Mouse (Mus musculus) liver, embryonic 14.5 days (tissue): ENCODE measurements around the gene Nol3. TPM values are rescaled to one million over a fixed set of nuclear protein-coding genes. Genes with fewer than 3 reads are reported as not detected.

Source experiments
- ATAC-seq: fragments of 200-750 bp; cut with Nextera tagmentation; 2 replicates; pipeline ENCODE4 v1.8.0; 2017; ENCODE audit warnings: moderate number of reproducible peaks, mild to moderate bottlenecking, moderate library complexity; ENCODE audit not compliant: insufficient read depth
- DNase-seq, 3 experiments: peaks; one replicate each; pipeline ENCODE4 v3.0.0-alpha.2; 2012 to 2013; ENCODE audit warnings: low read depth in 3 of 3, low spot score in 3 of 3
- H3K27ac ChIP-seq: fragments of 300-500 bp; sonication (generic); 2 replicates; pipeline ENCODE4 v1.5.1; 2014; ENCODE audit warnings: moderate library complexity, mild to moderate bottlenecking, control low read depth, inconsistent platforms
- H3K27me3 ChIP-seq: fragments of 300-500 bp; sonication (generic); 2 replicates; pipeline ENCODE4 v1.6.1; 2014; ENCODE audit warnings: mild to moderate bottlenecking, low read length, moderate library complexity; ENCODE audit not compliant: control insufficient read depth, insufficient read depth
- H3K36me3 ChIP-seq: fragments of 300-500 bp; sonication (generic); replicated peaks from 2 replicates; pipeline ENCODE4 v1.6.1; 2014; ENCODE audit warnings: low read depth; ENCODE audit not compliant: control insufficient read depth, insufficient read depth
- H3K4me1 ChIP-seq, 2 experiments: fragments of 200-500 bp in 1 of 2; fragments of 300-500 bp in 1 of 2; sonication (generic) in 1 of 2; replicated peaks; 2 replicates each; pipeline ENCODE4 v1.6.1; 2012 to 2014; ENCODE audit warnings: antibody characterized with exemption in 1 of 2, inconsistent platforms in 1 of 2, low read length in 1 of 2; ENCODE audit not compliant: control insufficient read depth in 2 of 2, insufficient read depth in 2 of 2
- H3K4me2 ChIP-seq: fragments of 300-500 bp; sonication (generic); 2 replicates; pipeline ENCODE4 v1.6.1; 2014; ENCODE audit warnings: low read depth, mild to moderate bottlenecking, control low read depth, moderate library complexity
- H3K4me3 ChIP-seq, 2 experiments: fragments of 200-500 bp in 1 of 2; fragments of 300-500 bp in 1 of 2; sonication (generic) in 1 of 2; 2 replicates each; pipeline ENCODE4 v1.5.1; 2012 to 2014; ENCODE audit warnings: low read depth in 2 of 2, low read length in 2 of 2, mild to moderate bottlenecking in 2 of 2, control low read depth in 1 of 2, inconsistent platforms in 1 of 2, moderate library complexity in 1 of 2; ENCODE audit not compliant: insufficient read depth in 1 of 2
- H3K9ac ChIP-seq: fragments of 300-500 bp; sonication (generic); replicated peaks from 2 replicates; pipeline ENCODE4 v1.6.1; 2014; ENCODE audit warnings: mild to moderate bottlenecking, control low read depth, moderate library complexity
- H3K9me3 ChIP-seq: fragments of 300-500 bp; sonication (generic); 2 replicates; pipeline ENCODE4 v1.6.1; 2016; ENCODE audit warnings: low read length, mixed read lengths; ENCODE audit not compliant: control insufficient read depth
- CTCF ChIP-seq: IDR thresholded peaks from 2 replicates; pipeline ENCODE4 v1.5.1; 2016; ENCODE audit warnings: antibody characterized with exemption, low read depth, control low read depth
- EP300 ChIP-seq: IDR thresholded peaks from 2 replicates; pipeline ENCODE4 v1.6.1; 2016; ENCODE audit warnings: antibody characterized with exemption, low read depth
- WGBS: fragments of 180-500 bp; shearing (Covaris S2); extraction: QIAGEN DNeasy Blood & Tissue Kit; methylation state at CpG from one replicate; pipeline ENCODE4 v1.1.7; 2014; ENCODE audit not compliant: insufficient replicate concordance; 5-methylcytosine and 5-hydroxymethylcytosine counted together
- polyA plus RNA-seq, 2 experiments: library from polyadenylated mRNA; depleted of rRNA in 1 of 2; stranded (reverse) in 1 of 2; unstranded in 1 of 2; fragments of >200 nt; fragmentation: Nextera tagmentation in 1 of 2; extraction: Ambion mirVana in 1 of 2; gene quantifications; 2 replicates each; pipeline versions ENCODE4 v1.2.1 to v1.2.3; 2012 to 2014

Gene Nol3
- polyA plus RNA-seq, 2 experiments: 0.02 TPM; not detected in 1

GRCm38 (mm10) chr8:105264024-105264982 is 11.6 kb upstream of the Nol3 start, which contains the start of the genes Tradd and Fbxl8:
Gene Tradd (minus strand): TSS chr8:105264609.
Gene Fbxl8 (plus strand): TSS chr8:105264648.
- H3K9ac ChIP-seq: peak within 1 kb of the TSS; percentile 86
- peak within 1 kb of the TSS; percentile 78 to 89 for H3K4me3 ChIP-seq
- peaks cover 43% of the 10 kb centered on the region for H3K27me3 ChIP-seq
- no peaks in the 10 kb centered on the region for H3K9me3 ChIP-seq
- no peaks in the 10 kb centered on the region for H3K36me3 ChIP-seq
- H3K27ac ChIP-seq: no peak within 1 kb of the TSS
- H3K4me1 ChIP-seq: peaks cover 6 to 16% of the 10 kb centered on the region in 2 experiments
- DNase-seq: peak in 2 of 3 experiments; percentile 52 to 58
- peak; percentile 82 for ATAC-seq
- 1% methylated on average over 54 of the region's 54 CpGs for WGBS
- TF ChIP-seq EP300: no peak
- no peak for TF ChIP-seq CTCF
- peak within 1 kb of the TSS; percentile 98 for H3K4me2 ChIP-seq

GRCm38 (mm10) chr8:105265128-105265527 is 10.8 kb upstream of the Nol3 start:
- H3K9me3 ChIP-seq: no peaks in the 10 kb centered on the region
- H3K4me1 ChIP-seq: peaks cover 6 to 16% of the 10 kb centered on the region in 2 experiments
- H3K27me3 ChIP-seq: peaks cover 49% of the 10 kb centered on the region
- no peak for DNase-seq
- H3K36me3 ChIP-seq: no peaks in the 10 kb centered on the region
- WGBS: 8% methylated on average over 10 of the region's 10 CpGs
- peak overlapping the region; percentile 33 to 89; a peak in 3 of 4 replicates for H3K4me3 ChIP-seq
- peak overlapping the region; percentile 86 for H3K9ac ChIP-seq
- H3K4me2 ChIP-seq: peak overlapping the region; percentile 98
- no peak for TF ChIP-seq EP300
- TF ChIP-seq CTCF: no peak
- no peak for ATAC-seq
- H3K27ac ChIP-seq: no peak overlapping the region

GRCm38 (mm10) chr8:105266775-105267174 is 9.2 kb upstream of the Nol3 start:
- Histone ChIP-seq H3K27ac (no peak overlapping the region), H3K4me2 (no peak overlapping the region), H3K27me3 (peaks cover 65% of the 10 kb centered on the region), H3K4me1 (peaks cover 6 to 12% of the 10 kb centered on the region in 2 experiments), H3K9ac (no peak overlapping the region), H3K4me3 (no peak overlapping the region), H3K36me3 (no peaks in the 10 kb centered on the region), H3K9me3 (no peaks in the 10 kb centered on the region)
- DNase-seq: no peak
- 22% methylated on average over 13 of the region's 13 CpGs for WGBS
- no peak for TF ChIP-seq CTCF
- TF ChIP-seq EP300: no peak
- ATAC-seq: no peak

GRCm38 (mm10) chr8:105268342-105269074 is 7.4 kb upstream of the Nol3 start:
- peaks cover 6 to 11% of the 10 kb centered on the region in 2 experiments for H3K4me1 ChIP-seq
- ATAC-seq: no peak
- peaks cover 74% of the 10 kb centered on the region for H3K27me3 ChIP-seq
- 5% methylated on average over 65 of the region's 65 CpGs for WGBS
- H3K4me2 ChIP-seq: peak overlapping the region; percentile 25
- TF ChIP-seq EP300 (no peak), CTCF (no peak)
- no peaks in the 10 kb centered on the region for H3K9me3 ChIP-seq
- H3K27ac ChIP-seq: no peak overlapping the region
- no peak for DNase-seq
- H3K36me3 ChIP-seq: no peaks in the 10 kb centered on the region
- peak overlapping the region in 1 of 2 experiments; percentile 3; a peak in 2 of 4 replicates for H3K4me3 ChIP-seq
- H3K9ac ChIP-seq: no peak overlapping the region

- peaks cover 78% of the 10 kb centered on the region for H3K27me3 ChIP-seq
- no peak overlapping the region for H3K9ac ChIP-seq
- peak overlapping the region; percentile 25 for H3K4me2 ChIP-seq
- H3K27ac ChIP-seq: no peak overlapping the region
- 7% methylated on average over 10 of the region's 10 CpGs for WGBS
- no peaks in the 10 kb centered on the region for H3K9me3 ChIP-seq
- peaks cover 6 to 7% of the 10 kb centered on the region in 2 experiments for H3K4me1 ChIP-seq
- ATAC-seq: no peak
- peak overlapping the region in 1 of 2 experiments; percentile 39; a peak in 3 of 4 replicates for H3K4me3 ChIP-seq
- no peaks in the 10 kb centered on the region for H3K36me3 ChIP-seq
- DNase-seq: no peak
- no peak for TF ChIP-seq CTCF
- no peak for TF ChIP-seq EP300
These were observed 6.9 kb upstream of the Nol3 start for GRCm38 (mm10) chr8:105269075-105269458.
